Comparison of ENCODE assay signal across 28 mouse cellular contexts in genomic region chr11:55334545-55334944, GRCm38 (mm10). TPM values are rescaled to one million over a fixed set of nuclear protein-coding genes. Genes with fewer than 3 reads are reported as not detected.
"Had no signal": no experiment of that assay in that cellular context is flagged by ENCODE, and none has a peak within 500 bp of the region (broad histone marks: within the 10 kb centered on the region; RNA-seq: fewer than 3 reads in every experiment).

No protein-coding gene starts in this region.

- H3K27ac ChIP-seq: heart, adult 2 months; heart, embryonic 13.5 days; heart, embryonic 15.5 days; hindbrain, embryonic 13.5 days; hindbrain, embryonic 15.5 days; intestine, embryonic 15.5 days; layer of hippocampus, adult 2 months; left cerebral cortex, adult 2 months; limb, embryonic 13.5 days; limb, embryonic 15.5 days; liver, embryonic 13.5 days; liver, embryonic 15.5 days had no signal

- H3K4me1 ChIP-seq: hindbrain, embryonic 13.5 days; hindbrain, embryonic 15.5 days; liver, embryonic 13.5 days; liver, embryonic 15.5 days had no signal

- H3K4me2 ChIP-seq: heart, embryonic 11.5 days; heart, embryonic 13.5 days; heart, embryonic 15.5 days; hindbrain, embryonic 13.5 days; hindbrain, embryonic 15.5 days; intestine, embryonic 15.5 days; limb, embryonic 13.5 days; liver, embryonic 13.5 days; liver, embryonic 15.5 days had no signal

- H3K4me3 ChIP-seq: heart, adult 2 months; heart, embryonic 13.5 days; heart, embryonic 15.5 days; hindbrain, embryonic 13.5 days; hindbrain, embryonic 15.5 days; intestine, embryonic 15.5 days; layer of hippocampus, adult 2 months; left cerebral cortex, adult 2 months; limb, embryonic 13.5 days; liver, embryonic 13.5 days; liver, embryonic 15.5 days had no signal

- ATAC-seq: inflammation-experienced regulatory T-cells, adult 6 months; intestine, embryonic 15.5 days; intestine, postnatal 0 days; liver, postnatal 0 days had no signal

- H3K9me3 ChIP-seq: heart, embryonic 13.5 days; heart, embryonic 15.5 days; hindbrain, embryonic 13.5 days; hindbrain, embryonic 15.5 days; intestine, embryonic 15.5 days; limb, embryonic 13.5 days; limb, embryonic 15.5 days; liver, embryonic 13.5 days; liver, embryonic 15.5 days had no signal

- H3K27me3 ChIP-seq: heart, embryonic 15.5 days; hindbrain, embryonic 13.5 days; hindbrain, embryonic 15.5 days; intestine, embryonic 15.5 days; liver, embryonic 13.5 days; liver, embryonic 15.5 days had no signal

- H3K36me3 ChIP-seq: heart, embryonic 13.5 days; heart, embryonic 15.5 days; hindbrain, embryonic 13.5 days; hindbrain, embryonic 15.5 days; intestine, embryonic 15.5 days; limb, embryonic 13.5 days; limb, embryonic 15.5 days; liver, embryonic 13.5 days; liver, embryonic 15.5 days had no signal

- DNase-seq: gastrocnemius, postnatal 14 days; gastrocnemius, postnatal 36 days; heart, adult 11 months; heart, adult 2 months; heart, postnatal 4 days; kidney, adult 18-20 months; kidney, adult 8-10 months; kidney, postnatal 10 days; kidney, postnatal 25 days; kidney, postnatal 4 days; left cerebral cortex, postnatal 4 days; liver, embryonic 13.5 days; liver, postnatal 0 days; lung, adult 2 months had no signal

- H3K9ac ChIP-seq: heart, embryonic 13.5 days; heart, embryonic 15.5 days; hindbrain, embryonic 13.5 days; hindbrain, embryonic 15.5 days; intestine, embryonic 15.5 days; limb, embryonic 13.5 days; limb, embryonic 15.5 days; liver, embryonic 13.5 days; liver, embryonic 15.5 days; liver, postnatal 0 days had no signal

RNA-seq across cellular contexts. Expression of gene Fat2, which starts 1.8 kb away (rescaled TPM):
- polyA plus RNA-seq: heart, embryonic 11.5 days; inflammation-experienced regulatory T-cells, adult 6 months; intestine, postnatal 0 days; liver, adult 2 months; liver, embryonic 13.5 days; liver, embryonic 15.5 days; liver, postnatal 0 days had no signal
